Mouse (Mus musculus) heart, adult 2 months (tissue): Measurements from ENCODE around the gene 9430097D07Rik.

Experiments
- CTCF ChIP-seq: fragments of 200-600 bp; IDR thresholded peaks from 2 replicates; pipeline ENCODE4 v1.8.1; 2022; ENCODE audit warnings: antibody characterized with exemption, mild to moderate bottlenecking, moderate library complexity
- POLR2A ChIP-seq: fragments of 200-500 bp; IDR thresholded peaks from 2 replicates; pipeline ENCODE4 v1.6.1; 2011; ENCODE audit warnings: mild to moderate bottlenecking, low read depth, low read length, control low read depth; ENCODE audit not compliant: insufficient read depth

DNA sequence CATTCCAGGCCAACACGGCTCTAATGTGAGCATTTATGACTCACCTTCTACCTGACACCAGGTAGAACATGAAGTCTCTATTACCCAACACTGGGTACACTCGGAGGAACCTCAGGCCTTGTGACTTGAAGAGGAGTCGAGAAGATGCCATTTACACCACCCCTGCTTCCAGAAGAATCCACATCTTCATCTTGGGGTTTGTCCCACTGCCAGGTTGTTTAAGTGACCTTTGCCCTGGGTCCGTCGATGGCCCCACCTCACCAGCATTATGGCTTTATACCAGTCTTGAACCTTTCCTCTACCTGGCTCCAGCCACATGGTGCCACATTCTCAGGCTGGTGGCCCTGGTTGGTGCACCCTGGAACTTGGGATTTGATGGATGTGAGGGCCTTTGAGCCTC is 21.8 kb upstream of the 9430097D07Rik start:
- TF ChIP-seq POLR2A: no peak
- no peak for TF ChIP-seq CTCF
